Mouse (Mus musculus) skeletal muscle tissue, postnatal 0 days (tissue): ENCODE measurements around the gene Tmem206. TPM values are rescaled to one million over a fixed set of nuclear protein-coding genes. Genes with fewer than 3 reads are reported as not detected.

Experiments
- polyA plus RNA-seq: library from polyadenylated mRNA; unstranded; fragments of >200 nt; fragmentation: Nextera tagmentation; extraction: Ambion mirVana; gene quantifications from 2 replicates; pipeline ENCODE4 v1.2.1, GENCODE M21; 2015

Tmem206 gene
- polyA plus RNA-seq = 6.9 and 8.4 TPM in 2 replicates

DNA sequence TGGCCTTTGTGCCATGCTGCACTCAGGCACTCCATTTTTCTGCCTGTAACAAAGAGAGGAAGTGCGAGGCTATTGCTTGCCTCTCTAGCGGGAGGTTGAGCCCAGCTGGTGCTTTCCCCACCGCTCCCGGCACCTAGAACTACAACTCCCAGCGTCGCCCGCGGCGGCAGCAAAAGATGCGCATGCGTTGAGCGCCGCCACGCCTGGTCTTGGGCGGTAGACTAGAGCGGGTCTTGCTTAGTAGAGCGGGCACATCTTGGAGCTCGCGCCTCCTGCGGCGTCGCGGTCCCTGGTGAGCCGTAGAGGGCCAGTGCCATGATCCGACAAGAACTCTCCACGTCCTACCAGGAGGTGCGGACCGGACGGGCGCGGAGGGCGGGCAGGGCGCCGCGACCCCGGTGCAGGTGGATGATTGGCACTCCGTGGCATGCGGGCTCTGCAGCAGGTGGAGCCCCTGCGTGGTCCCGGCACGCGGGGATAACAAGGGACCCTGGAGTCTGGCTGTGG lies at the start of gene Tmem206:
Gene Tmem206, plus strand, starts transcription at position 187 of the 507 bp plus-strand sequence.

DNA sequence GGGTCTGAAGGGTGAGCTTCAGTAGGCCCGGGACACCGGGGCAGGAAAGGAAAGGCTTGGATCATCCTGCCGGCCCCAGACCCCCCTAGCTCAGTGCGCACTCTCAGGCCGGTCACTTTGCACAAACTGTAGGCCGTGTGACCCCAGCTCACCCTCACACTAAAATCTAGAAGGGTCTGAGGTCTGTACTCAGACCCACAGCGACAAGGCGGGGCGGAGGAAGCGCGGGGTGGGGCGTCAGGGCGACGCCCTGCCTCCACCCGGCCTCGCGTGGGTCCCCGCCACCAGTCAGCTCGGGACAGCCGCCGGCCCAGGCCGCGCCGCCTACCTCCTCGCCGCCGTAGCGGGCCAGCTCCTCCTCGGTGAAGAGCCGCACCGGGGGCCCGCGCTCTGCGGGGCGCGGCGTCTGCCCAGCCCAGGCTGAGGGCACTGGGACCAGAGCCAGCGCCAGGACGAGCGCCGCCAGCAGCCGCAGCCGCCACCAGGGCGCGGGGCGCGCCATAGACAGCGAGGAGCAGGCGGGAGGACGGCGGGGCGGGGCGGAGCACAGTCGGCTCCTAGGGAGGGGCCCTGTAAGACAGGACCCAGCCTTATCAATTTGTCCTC lies 8.0 kb upstream of the Tmem206 start, which contains the start of gene Nenf:
Gene Nenf, minus strand, starts transcription at position 604 of the 606 bp plus-strand sequence.

Other genes starting within 250 kb of the Tmem206 start
- 1.5 and 1.6 TPM in 2 replicates for gene Batf3, start 228.1 kb upstream of the Tmem206 start, polyA plus RNA-seq
- not detected in 2 replicates for gene Fam71a, start 161.1 kb upstream of the Tmem206 start, polyA plus RNA-seq
- 6.7 and 8.2 TPM in 2 replicates for gene Atf3, start 107.9 kb upstream of the Tmem206 start, polyA plus RNA-seq
- 127 and 154 TPM in 2 replicates for gene Nenf, start 7.7 kb upstream of the Tmem206 start, polyA plus RNA-seq
- gene Ppp2r5a, start 77.4 kb downstream of the Tmem206 start, polyA plus RNA-seq = 23.1 and 27.9 TPM in 2 replicates
- 8.4 and 8.6 TPM in 2 replicates for gene Dtl, start 249.6 kb downstream of the Tmem206 start, polyA plus RNA-seq
- gene Ints7, start 249.7 kb downstream of the Tmem206 start, polyA plus RNA-seq = 13.3 and 14.6 TPM in 2 replicates